Mouse (Mus musculus): ENCODE measurements at regions not wholly inside any gene's neighbourhood (a gene's known extent, or its start where the extent isn't known, plus 50 kb on each side); places are given as distances from the start of the nearest gene placed in this dataset.

- no peak overlapping the region for H3K4me2 ChIP-seq (ENCODE audit: low read depth, low read length)
- no peaks in the 10 kb centered on the region for H3K4me1 ChIP-seq (ENCODE audit: insufficient read depth)
- no peak overlapping the region for H3K27ac ChIP-seq (ENCODE audit: low read depth)
- H3K36me3 ChIP-seq (replicated peaks; ENCODE audit: insufficient read depth, low read length), result no peaks in the 10 kb centered on the region
- DNase-seq (no peak), ATAC-seq (no peak)
- H3K27me3 ChIP-seq (ENCODE audit: insufficient read depth, low read length), result no peaks in the 10 kb centered on the region
- no peak overlapping the region for H3K4me3 ChIP-seq (ENCODE audit: low read depth, low read length)
- no peaks in the 10 kb centered on the region for H3K9me3 ChIP-seq (ENCODE audit: low read length)
- no peak for TF ChIP-seq EP300 (IDR thresholded peaks at IDR 0.05; ENCODE audit: low read depth)
- TF ChIP-seq CTCF (IDR thresholded peaks at IDR 0.05; ENCODE audit: low read depth), result no peak
- WGBS (ENCODE audit: insufficient replicate concordance), result 57% methylated on average over 2 of the region's 2 CpGs
- no peak overlapping the region for H3K9ac ChIP-seq (replicated peaks)
These were observed 152.8 kb upstream of the Zeb2 start for GRCm38 (mm10) chr2:45270035-45270434.

- no peak overlapping the region for H3K27ac ChIP-seq (ENCODE audit: low read depth)
- no peak overlapping the region for H3K4me3 ChIP-seq (ENCODE audit: low read depth, low read length)
- H3K27me3 ChIP-seq (ENCODE audit: insufficient read depth, low read length), result no peaks in the 10 kb centered on the region
- H3K9me3 ChIP-seq (ENCODE audit: low read length), result no peaks in the 10 kb centered on the region
- DNase-seq, result no peak
- no peak for ATAC-seq
- TF ChIP-seq CTCF (IDR thresholded peaks at IDR 0.05; ENCODE audit: low read depth) (no peak), EP300 (IDR thresholded peaks at IDR 0.05; ENCODE audit: low read depth) (no peak)
- no peaks in the 10 kb centered on the region for H3K36me3 ChIP-seq (replicated peaks; ENCODE audit: insufficient read depth, low read length)
- 51% methylated on average over 2 of the region's 2 CpGs for WGBS (ENCODE audit: insufficient replicate concordance)
- H3K4me2 ChIP-seq (ENCODE audit: low read depth, low read length), result no peak overlapping the region
- no peak overlapping the region for H3K9ac ChIP-seq (replicated peaks)
- H3K4me1 ChIP-seq (ENCODE audit: insufficient read depth), result no peaks in the 10 kb centered on the region
These were observed 148.6 kb upstream of the Zeb2 start for GRCm38 (mm10) chr2:45265819-45266218.

GRCm38 (mm10) chr2:45261949-45262348 is 144.8 kb upstream of the Zeb2 start:
- Histone ChIP-seq H3K4me1 (ENCODE audit: insufficient read depth) (no peaks in the 10 kb centered on the region), H3K36me3 (replicated peaks; ENCODE audit: insufficient read depth, low read length) (no peaks in the 10 kb centered on the region), H3K9ac (replicated peaks) (no peak overlapping the region), H3K4me2 (ENCODE audit: low read depth, low read length) (no peak overlapping the region), H3K4me3 (ENCODE audit: low read depth, low read length) (no peak overlapping the region), H3K27me3 (ENCODE audit: insufficient read depth, low read length) (no peaks in the 10 kb centered on the region), H3K27ac (ENCODE audit: low read depth) (no peak overlapping the region), H3K9me3 (ENCODE audit: low read length) (no peaks in the 10 kb centered on the region)
- 33% methylated on average over 3 of the region's 3 CpGs for WGBS (ENCODE audit: insufficient replicate concordance)
- no peak for TF ChIP-seq EP300 (IDR thresholded peaks at IDR 0.05; ENCODE audit: low read depth)
- no peak for TF ChIP-seq CTCF (IDR thresholded peaks at IDR 0.05; ENCODE audit: low read depth)
- ATAC-seq, result no peak; the same call in 1 of the 2 replicates
- DNase-seq, result no peak

GRCm38 (mm10) chr2:45258897-45259296 is 141.7 kb upstream of the Zeb2 start:
- ATAC-seq, result no peak
- 58% methylated on average over 3 of the region's 3 CpGs for WGBS (ENCODE audit: insufficient replicate concordance)
- DNase-seq, result no peak

DNA sequence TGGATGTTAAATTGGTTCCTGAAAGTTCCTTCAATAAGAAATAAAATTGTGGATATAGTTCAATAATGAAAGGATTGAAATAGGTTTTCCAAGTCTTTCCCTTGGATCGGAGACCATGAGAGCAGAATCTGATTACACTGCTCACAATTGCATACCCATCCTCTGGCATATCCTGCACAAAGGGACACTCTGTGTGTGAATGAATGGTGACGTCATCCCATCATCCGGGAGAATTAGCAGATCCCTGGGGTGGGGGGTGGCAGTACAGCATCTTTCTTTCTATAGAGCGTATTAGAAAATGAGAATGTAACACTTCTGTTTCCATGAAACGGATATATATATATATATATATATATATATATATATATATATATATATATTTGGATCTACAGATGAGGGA is 139.2 kb upstream of the Zeb2 start:
- ATAC-seq (no peak), DNase-seq (no peak)
- H3K4me2 ChIP-seq (ENCODE audit: low read depth, low read length), result no peak overlapping the region
- H3K4me3 ChIP-seq (ENCODE audit: low read depth, low read length), result no peak overlapping the region
- H3K36me3 ChIP-seq (replicated peaks; ENCODE audit: insufficient read depth, low read length), result no peaks in the 10 kb centered on the region
- H3K9ac ChIP-seq (replicated peaks), result no peak overlapping the region
- WGBS (ENCODE audit: insufficient replicate concordance), result 79% methylated on average over 5 of the region's 5 CpGs
- no peaks in the 10 kb centered on the region for H3K27me3 ChIP-seq (ENCODE audit: insufficient read depth, low read length)
- no peak overlapping the region for H3K27ac ChIP-seq (ENCODE audit: low read depth)
- H3K9me3 ChIP-seq (ENCODE audit: low read length), result no peaks in the 10 kb centered on the region
- no peak for TF ChIP-seq CTCF (IDR thresholded peaks at IDR 0.05; ENCODE audit: low read depth)
- H3K4me1 ChIP-seq (ENCODE audit: insufficient read depth), result no peaks in the 10 kb centered on the region

More at GRCm38 (mm10) chr2:45258897-45259296, 141.7 kb upstream of the Zeb2 start:
- Histone ChIP-seq H3K9ac (replicated peaks) (no peak overlapping the region), H3K9me3 (ENCODE audit: low read length) (no peaks in the 10 kb centered on the region), H3K27ac (ENCODE audit: low read depth) (no peak overlapping the region), H3K36me3 (replicated peaks; ENCODE audit: insufficient read depth, low read length) (no peaks in the 10 kb centered on the region), H3K27me3 (ENCODE audit: insufficient read depth, low read length) (no peaks in the 10 kb centered on the region), H3K4me3 (ENCODE audit: low read depth, low read length) (no peak overlapping the region), H3K4me2 (ENCODE audit: low read depth, low read length) (no peak overlapping the region), H3K4me1 (ENCODE audit: insufficient read depth) (no peaks in the 10 kb centered on the region)
- TF ChIP-seq CTCF (IDR thresholded peaks at IDR 0.05; ENCODE audit: low read depth) (no peak), EP300 (IDR thresholded peaks at IDR 0.05; ENCODE audit: low read depth) (no peak)

- H3K4me2 ChIP-seq (ENCODE audit: low read depth, low read length), result no peak overlapping the region
- H3K9ac ChIP-seq (replicated peaks), result no peak overlapping the region
- 49% methylated on average over 4 of the region's 4 CpGs for whole genome bisulfite sequencing (ENCODE audit: insufficient replicate concordance)
- 0 out of 2 replicates have a peak overlapping the region, but pooled peaks have one; percentile 3 for H3K27ac ChIP-seq (ENCODE audit: low read depth)
- no peaks in the 10 kb centered on the region for H3K36me3 ChIP-seq (replicated peaks; ENCODE audit: insufficient read depth, low read length)
- DNase-seq (no peak), ATAC-seq (no peak)
- no peaks in the 10 kb centered on the region for H3K4me1 ChIP-seq (ENCODE audit: insufficient read depth)
- H3K9me3 ChIP-seq (ENCODE audit: low read length), result no peaks in the 10 kb centered on the region
- no peak for TF ChIP-seq CTCF (IDR thresholded peaks at IDR 0.05; ENCODE audit: low read depth)
- no peak for TF ChIP-seq EP300 (IDR thresholded peaks at IDR 0.05; ENCODE audit: low read depth)
- H3K27me3 ChIP-seq (ENCODE audit: insufficient read depth, low read length), result no peaks in the 10 kb centered on the region
- no peak overlapping the region for H3K4me3 ChIP-seq (ENCODE audit: low read depth, low read length)
These were observed 136.7 kb upstream of the Zeb2 start for GRCm38 (mm10) chr2:45253936-45254335.

GRCm38 (mm10) chr2:45252321-45252720 is 135.1 kb upstream of the Zeb2 start:
- H3K4me1 ChIP-seq (ENCODE audit: insufficient read depth), result no peaks in the 10 kb centered on the region
- no peak overlapping the region for H3K4me3 ChIP-seq (ENCODE audit: low read depth, low read length)
- H3K27me3 ChIP-seq (ENCODE audit: insufficient read depth, low read length), result no peaks in the 10 kb centered on the region
- 70% methylated on average over 4 of the region's 4 CpGs for WGBS (ENCODE audit: insufficient replicate concordance)
- H3K36me3 ChIP-seq (replicated peaks; ENCODE audit: insufficient read depth, low read length), result no peaks in the 10 kb centered on the region
- no peak overlapping the region for H3K4me2 ChIP-seq (ENCODE audit: low read depth, low read length)
- ATAC-seq (no peak), DNase-seq (no peak)
- no peak overlapping the region for H3K9ac ChIP-seq (replicated peaks)
- H3K9me3 ChIP-seq (ENCODE audit: low read length), result no peaks in the 10 kb centered on the region
- no peak overlapping the region for H3K27ac ChIP-seq (ENCODE audit: low read depth)
- no peak for TF ChIP-seq CTCF (IDR thresholded peaks at IDR 0.05; ENCODE audit: low read depth)
